Mouse (Mus musculus) cerebellum, adult 11 months (tissue): ENCODE data around the gene Gm20489.

Experiments used
- DNase-seq: peaks from one replicate; pipeline ENCODE4 v3.0.0; 2022

The Gm20489 gene

DNA sequence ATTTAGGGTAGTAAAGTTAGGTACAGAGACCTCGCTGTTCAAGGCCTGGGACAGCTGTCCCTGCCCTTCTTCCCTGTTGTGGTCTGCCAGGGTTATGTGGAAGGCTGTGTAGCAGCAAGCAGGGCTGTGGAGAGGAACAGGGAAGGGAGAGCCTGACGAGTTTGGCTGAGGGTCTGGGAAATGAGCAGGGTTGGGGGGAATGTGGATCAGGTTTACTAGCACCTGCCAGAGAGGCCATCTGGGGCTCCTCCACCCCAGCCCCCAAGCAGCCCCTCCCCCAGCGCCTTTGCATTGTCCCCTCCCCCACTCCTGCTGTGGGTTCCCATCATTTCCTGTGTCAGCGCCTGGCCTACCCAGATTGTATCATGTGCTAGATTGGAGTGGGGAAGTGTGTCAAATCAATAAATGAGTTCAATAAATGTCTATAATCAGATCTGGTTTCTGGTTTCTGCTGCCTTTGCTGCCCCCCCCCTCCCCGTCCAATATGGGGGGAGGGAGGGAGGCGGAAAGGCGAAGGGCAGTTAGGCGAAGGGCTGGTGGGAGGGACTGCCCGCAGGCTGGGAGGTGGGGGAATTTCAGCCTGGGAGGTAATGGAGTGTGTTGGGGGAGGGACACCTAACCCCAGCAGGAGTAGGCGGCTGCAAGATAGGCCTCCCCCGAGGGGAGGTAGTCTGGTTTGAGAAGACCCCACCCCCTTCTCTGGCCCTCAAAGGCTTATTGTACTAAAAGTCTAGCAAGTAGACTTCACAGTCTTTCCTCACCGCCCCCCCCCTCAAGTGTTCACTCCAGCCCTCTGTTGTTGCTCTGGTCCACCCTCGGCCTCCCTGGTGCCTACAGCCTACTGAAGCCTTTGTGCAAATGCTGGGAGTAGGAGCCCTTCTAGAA, 8.1 kb downstream of the Gm20489 start:
- no peak for DNase-seq

DNA sequence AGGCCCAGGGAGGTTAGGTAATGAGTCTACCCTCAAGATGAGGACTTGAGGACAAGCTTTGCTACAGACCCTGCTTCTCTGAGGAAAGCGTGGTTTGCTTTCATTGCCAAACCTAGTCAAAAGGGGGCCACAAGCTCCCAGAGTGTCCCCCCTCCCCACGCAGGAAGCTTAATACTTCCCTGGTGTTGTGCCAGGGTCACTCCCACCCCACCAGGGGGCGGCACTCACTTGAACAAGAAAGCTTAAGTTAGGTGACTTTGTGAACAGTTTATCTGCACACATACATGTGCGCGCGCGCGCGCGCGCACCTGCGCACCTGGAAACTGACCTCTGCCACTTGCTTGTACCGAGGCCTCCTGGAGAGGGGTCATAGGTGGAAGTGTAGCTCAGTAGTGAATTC, 12.2 kb downstream of the Gm20489 start:
- DNase-seq = no peak

DNA sequence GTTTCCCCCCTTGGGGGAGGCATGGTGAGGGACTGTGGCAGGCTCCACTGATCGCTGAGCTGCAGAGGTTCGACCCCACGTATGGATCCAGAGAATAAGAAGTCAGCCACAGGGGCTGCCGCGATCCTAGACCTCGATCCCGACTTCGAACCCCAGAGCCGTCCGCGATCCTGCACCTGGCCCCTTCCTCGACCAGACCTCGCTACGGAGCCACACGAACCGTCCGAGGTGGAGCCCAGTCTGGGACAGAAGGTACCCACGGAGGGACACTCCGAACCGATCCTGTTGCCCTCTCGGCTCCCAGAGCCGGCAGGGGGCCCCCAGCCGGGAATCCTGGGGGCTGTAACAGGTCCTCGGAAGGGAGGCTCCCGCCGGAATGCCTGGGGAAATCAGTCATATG, 14.1 kb downstream of the Gm20489 start:
- no peak for DNase-seq

DNA sequence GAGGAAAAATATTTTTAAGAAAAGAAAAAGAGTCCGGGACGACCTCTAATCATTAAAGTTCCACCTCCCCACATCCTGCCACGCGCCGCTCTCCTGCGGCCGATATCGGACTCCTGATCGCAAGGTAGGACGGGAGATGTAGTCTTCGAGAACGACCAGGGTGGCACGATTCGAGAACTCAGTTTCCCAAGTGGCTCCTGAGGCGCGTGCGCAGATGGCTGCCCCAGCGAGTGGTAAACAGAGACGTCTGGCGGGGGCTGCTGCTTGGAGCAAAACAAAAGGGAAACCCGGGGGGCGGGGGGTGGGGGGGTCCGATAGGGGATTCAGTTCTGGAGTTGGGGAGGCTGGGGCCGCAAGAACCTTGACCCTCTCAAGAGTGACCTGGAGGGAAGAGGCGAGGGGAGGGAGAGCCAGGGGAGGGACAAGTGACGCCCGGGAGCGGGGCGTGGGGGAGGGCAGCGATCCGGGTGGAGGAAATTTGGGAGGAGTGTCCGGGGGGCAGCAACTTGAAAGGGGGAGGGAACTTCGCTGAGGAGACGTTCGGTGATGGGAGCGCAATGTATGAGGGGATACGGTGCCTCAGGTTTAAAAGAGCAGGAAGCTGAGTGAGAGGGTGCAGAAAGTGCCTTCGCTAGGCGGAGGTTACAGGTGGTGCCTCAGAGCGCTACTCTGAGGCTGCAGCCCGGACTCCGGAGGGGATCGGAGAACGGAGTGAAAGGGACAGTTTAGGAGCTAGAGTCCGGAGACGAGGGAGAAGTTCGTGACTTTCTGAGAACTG, 14.7 kb downstream of the Gm20489 start, which contains the start of gene Foxo4:
Foxo4 (plus strand) TSS at position 577 of the 778 bp plus-strand sequence.
- peak; percentile 82 for DNase-seq

DNA sequence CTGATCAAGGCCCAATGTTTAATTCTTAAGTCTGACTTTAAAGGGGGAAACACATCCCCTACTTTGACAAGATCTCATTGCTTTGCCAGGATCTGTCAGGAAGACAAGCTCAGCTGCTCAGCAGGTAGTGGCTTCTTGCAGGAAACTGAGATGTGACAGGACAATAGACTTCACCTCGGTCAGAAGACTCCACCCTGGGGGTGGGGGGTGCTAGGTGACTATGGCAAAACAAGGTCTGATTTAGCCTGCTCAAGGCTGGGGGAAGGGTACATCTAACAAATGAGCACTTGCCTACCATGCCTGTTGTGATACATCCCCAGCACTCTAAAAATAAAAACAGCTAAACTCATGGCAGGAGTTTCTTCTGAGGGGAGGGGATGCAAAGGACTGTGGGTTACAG, 23.8 kb downstream of the Gm20489 start:
- DNase-seq = no peak

DNA sequence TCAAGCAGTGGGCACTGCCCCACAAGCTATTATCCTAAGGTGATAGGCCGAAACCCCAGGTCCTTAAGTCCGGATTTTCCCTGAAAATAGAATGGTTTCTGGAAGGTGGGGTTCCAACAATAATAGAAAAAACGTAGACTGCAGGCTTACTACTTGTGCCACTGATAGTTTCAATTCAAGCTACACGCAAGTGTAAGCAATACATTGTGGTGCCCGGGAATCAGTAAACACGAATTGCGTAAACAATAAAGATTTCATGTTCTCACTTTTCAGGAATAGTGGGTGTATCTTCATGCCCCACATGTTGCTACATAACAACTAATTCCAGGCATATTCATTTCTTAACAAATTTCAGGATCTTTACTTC, 46.0 kb downstream of the Gm20489 start:
- no peak for DNase-seq

DNA sequence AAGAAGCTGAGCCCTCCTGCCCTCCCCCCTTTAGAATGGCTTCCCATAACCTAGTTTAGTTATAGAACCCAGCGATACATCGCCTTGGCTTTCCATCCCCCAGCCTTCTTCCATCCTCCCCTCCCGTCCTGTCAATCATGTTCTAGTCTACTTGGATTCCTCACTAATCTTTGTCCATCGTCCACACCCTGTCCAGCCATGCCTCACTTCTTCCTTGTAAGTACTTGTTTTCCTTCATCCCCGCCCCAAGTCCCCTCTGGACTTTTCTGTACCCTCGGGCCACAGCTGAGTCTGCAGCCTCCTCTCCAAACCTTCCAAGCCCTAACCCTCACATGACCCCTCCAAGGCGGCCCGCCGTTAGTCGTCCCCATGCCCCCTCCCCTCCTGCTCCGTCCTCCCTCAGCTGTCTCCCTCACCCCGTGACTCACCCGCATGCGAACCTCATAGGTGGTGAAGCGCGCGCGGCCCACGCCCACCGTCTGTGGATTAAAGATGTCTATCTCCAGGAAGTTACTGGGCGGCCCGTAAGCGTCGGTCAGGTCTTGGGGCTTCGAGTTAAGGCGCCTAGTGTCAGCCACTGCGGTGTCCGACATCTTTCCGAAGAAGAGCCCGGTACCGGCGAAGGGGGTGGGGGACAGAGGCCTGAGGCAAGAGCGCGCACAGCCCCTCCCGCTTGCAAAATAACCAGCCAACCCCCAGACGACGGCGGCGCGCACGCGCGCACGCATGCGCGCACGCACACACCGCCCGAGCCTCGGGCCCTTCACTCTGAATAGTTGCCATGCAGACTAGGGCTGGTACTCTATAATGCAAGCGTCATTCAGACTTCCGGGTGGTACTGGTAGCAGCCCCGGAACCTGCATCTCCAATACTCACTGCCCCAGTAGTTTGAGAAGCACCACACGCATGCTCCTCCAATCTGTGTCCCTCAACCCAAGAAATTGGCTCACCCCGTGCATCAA, 46.7 kb downstream of the Gm20489 start, which contains the start of gene Snx12:
Snx12 (minus strand) TSS at position 730 of the 962 bp plus-strand sequence.
- DNase-seq = peak; percentile 88
